23 mouse cellular contexts compared by ENCODE assay signal in the genomic region with DNA sequence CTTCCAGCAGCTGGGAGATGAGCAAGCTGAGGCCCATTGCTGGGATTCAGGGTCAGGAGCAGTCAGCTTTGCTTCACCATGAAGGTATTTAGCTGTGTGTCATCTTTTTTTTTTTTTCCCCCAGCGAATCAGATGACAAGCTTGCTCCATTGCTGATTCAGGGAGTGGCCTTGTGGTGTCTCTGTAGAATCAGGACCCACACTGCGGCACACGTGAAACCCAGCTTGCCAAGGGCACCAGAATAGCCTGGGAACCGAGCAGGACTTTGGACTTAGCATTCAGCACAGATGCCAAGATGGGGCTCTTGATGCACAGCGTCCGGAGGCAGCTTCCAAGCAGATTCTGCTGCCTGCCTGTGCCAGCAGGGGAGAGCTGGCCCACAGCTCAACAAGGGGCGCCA. TPM values are rescaled to one million over a fixed set of nuclear protein-coding genes. Genes with fewer than 3 reads are reported as not detected.
DNase-seq lines count a peak whose midpoint lies in the region; ATAC-seq and TF ChIP-seq lines count a peak whose summit lies in the region.
"Had no signal": no experiment of that assay in that cellular context is flagged by ENCODE, and none has a peak within 500 bp of the region (broad histone marks: within the 10 kb centered on the region; RNA-seq: fewer than 3 reads in every experiment).

No protein-coding gene starts in this region.

- TF ChIP-seq CTCF in stomach, postnatal 0 days (IDR thresholded peaks at IDR 0.05; ENCODE audit: low read depth) = no peak

- no peaks in the 10 kb centered on the region for H3K36me3 ChIP-seq in heart, embryonic 11.5 days (ENCODE audit: control insufficient read depth, insufficient read depth, low read length)
- H3K36me3 ChIP-seq in stomach, postnatal 0 days (ENCODE audit: control insufficient read depth, insufficient read depth, low read length) = no peaks in the 10 kb centered on the region
- H3K36me3 ChIP-seq: embryonic facial prominence, embryonic 13.5 days; forebrain, embryonic 10.5 days; neural tube, embryonic 13.5 days; stomach, embryonic 15.5 days had no signal

- H3K4me1 ChIP-seq in heart, embryonic 11.5 days (ENCODE audit: control insufficient read depth, insufficient read depth, low read length) = no peaks in the 10 kb centered on the region; the same call in 1 of the 2 replicates
- no peaks in the 10 kb centered on the region for H3K4me1 ChIP-seq in stomach, postnatal 0 days (replicated peaks; ENCODE audit: control insufficient read depth, insufficient read depth)

- peaks cover 20% of the 10 kb centered on the region for H3K27me3 ChIP-seq in heart, embryonic 11.5 days (ENCODE audit: control insufficient read depth, insufficient read depth, low read length)
- H3K27me3 ChIP-seq in stomach, postnatal 0 days (ENCODE audit: control insufficient read depth, insufficient read depth, low read length) = no peaks in the 10 kb centered on the region
- H3K27me3 ChIP-seq: stomach, embryonic 15.5 days had no signal

- ATAC-seq in heart, embryonic 11.5 days (replicated peaks; ENCODE audit: insufficient number of reproducible peaks, low FRiP score, low TSS enrichment) = no peak
- no peak for ATAC-seq in stomach, postnatal 0 days (ENCODE audit: low FRiP score, low TSS enrichment)
- ATAC-seq: intestine, postnatal 0 days; lung, postnatal 0 days had no signal

- peak; percentile 9 to 11 for DNase-seq in heart, adult 18-20 months
- DNase-seq in layer of hippocampus, adult 9-11 months = peak; percentile 15
- DNase-seq in layer of hippocampus, adult 11-12 months (ENCODE audit: low spot score) = no peak
- DNase-seq in adrenal gland, adult 2 months = peak; percentile 81
- DNase-seq in brain, adult 2 months (ENCODE audit: low read depth, low spot score) = peak; percentile 29
- DNase-seq in stomach, postnatal 0 days (ENCODE audit: low spot score) = no peak
- DNase-seq: B cell, adult 2 months; cerebellum, adult 11 months; thymus, postnatal 25 days had no signal

- no peak overlapping the region for H3K27ac ChIP-seq in heart, embryonic 11.5 days (ENCODE audit: low read depth, low read length)
- H3K27ac ChIP-seq in stomach, postnatal 0 days (replicated peaks) = no peak overlapping the region
- H3K27ac ChIP-seq: embryonic facial prominence, embryonic 13.5 days; forebrain, embryonic 10.5 days; liver, embryonic 14.5 days; neural tube, embryonic 13.5 days; stomach, embryonic 15.5 days had no signal

- 83% methylated on average over 7 of the region's 7 CpGs for WGBS in heart, embryonic 11.5 days (ENCODE audit: insufficient replicate concordance)
- 73% methylated on average over 7 of the region's 7 CpGs for WGBS in stomach, postnatal 0 days

- no peak overlapping the region for H3K4me2 ChIP-seq in heart, embryonic 11.5 days
- H3K4me2 ChIP-seq in stomach, postnatal 0 days (replicated peaks; ENCODE audit: low read depth) = no peak overlapping the region
- H3K4me2 ChIP-seq: embryonic facial prominence, embryonic 13.5 days; neural tube, embryonic 13.5 days; stomach, embryonic 15.5 days had no signal

- TF ChIP-seq EP300 in stomach, postnatal 0 days (optimal IDR thresholded peaks at IDR 0.05) = no peak

- no peak overlapping the region for H3K9ac ChIP-seq in heart, embryonic 11.5 days (ENCODE audit: low read depth, low read length)
- no peak overlapping the region for H3K9ac ChIP-seq in stomach, postnatal 0 days (ENCODE audit: low read length)
- H3K9ac ChIP-seq: embryonic facial prominence, embryonic 13.5 days; liver, embryonic 14.5 days; neural tube, embryonic 13.5 days; stomach, embryonic 15.5 days had no signal

- no peak overlapping the region for H3K4me3 ChIP-seq in heart, embryonic 11.5 days (ENCODE audit: low read depth, low read length)
- no peak overlapping the region for H3K4me3 ChIP-seq in stomach, postnatal 0 days (ENCODE audit: low read depth, low read length)
- H3K4me3 ChIP-seq: embryonic facial prominence, embryonic 13.5 days; forebrain, embryonic 10.5 days; neural tube, embryonic 13.5 days; stomach, embryonic 15.5 days had no signal

- no peaks in the 10 kb centered on the region for H3K9me3 ChIP-seq in heart, embryonic 11.5 days (replicated peaks; ENCODE audit: control insufficient read depth, low read length)
- no peaks in the 10 kb centered on the region for H3K9me3 ChIP-seq in stomach, postnatal 0 days (ENCODE audit: control insufficient read depth, low read length)
- H3K9me3 ChIP-seq: embryonic facial prominence, embryonic 13.5 days; forebrain, embryonic 10.5 days; neural tube, embryonic 13.5 days; stomach, embryonic 15.5 days had no signal

RNA-seq across cellular contexts. Expression of a gene that starts 53.0 kb away (rescaled TPM):
- total RNA-seq in heart, adult 18-20 months (2021) = not detected
- polyA plus RNA-seq in heart, embryonic 11.5 days (2014; fragmentation: Nextera tagmentation; extraction: Ambion mirVana) = not detected in 2 replicates
- not detected for total RNA-seq in adrenal gland, adult 2 months (2021)
- not detected in 2 replicates for polyA plus RNA-seq in adrenal gland, adult 2 months (2012; rRNA removed)
- polyA plus RNA-seq in stomach, postnatal 0 days (2015; fragmentation: Nextera tagmentation; extraction: Ambion mirVana) = not detected in 2 replicates
- total RNA-seq: hematopoietic stem cell, adult 5-6 weeks; left cerebral cortex, postnatal 36 days; megakaryocyte, adult 5-6 weeks had no signal
- polyA plus RNA-seq: cortical plate, adult 2 months; embryonic facial prominence, embryonic 13.5 days; forebrain, embryonic 10.5 days; gonadal fat pad, adult 2 months; heart, embryonic 14.5 days; intestine, postnatal 0 days; liver, embryonic 14.5 days; lung, postnatal 0 days; neural tube, embryonic 13.5 days had no signal

Comparison
In these comparisons a context has a peak if more than half of its experiments do, and no peak if none do; other contexts are left out.
1. DNase-seq: peak in heart, adult 18-20 months (2 of 2), layer of hippocampus, adult 9-11 months (single experiment), adrenal gland, adult 2 months (single experiment) and brain, adult 2 months (single experiment); none in layer of hippocampus, adult 11-12 months (single experiment) and stomach, postnatal 0 days (single experiment).